Mouse (Mus musculus): Measurements from ENCODE around the gene Gm20388. TPM values are rescaled to one million over a fixed set of nuclear protein-coding genes. Genes with fewer than 3 reads are reported as not detected.

The Gm20388 gene
- polyA plus RNA-seq, 1 experiment from 2014 or later: 12.4 TPM

DNA sequence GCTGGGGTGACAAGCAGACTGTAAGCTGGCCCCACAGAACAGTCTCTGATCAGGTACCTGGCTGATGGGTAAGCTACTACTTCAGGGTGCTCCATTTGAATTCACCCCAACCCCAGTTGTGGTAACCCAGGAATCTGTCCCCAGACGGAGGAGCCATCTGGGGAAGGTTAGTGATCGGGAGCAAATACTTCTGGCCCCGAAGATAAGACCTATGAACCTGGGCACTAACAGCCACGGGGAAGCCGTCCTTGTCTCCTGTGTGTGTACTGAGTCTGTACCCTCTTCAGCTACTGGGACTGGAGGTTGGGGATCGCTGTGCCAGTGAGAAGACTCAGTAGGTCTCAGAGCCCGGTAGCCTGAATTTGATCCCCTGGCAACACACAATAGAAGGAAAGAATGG lies 491.1 kb downstream of the Gm20388 start:
- H3K4me2 ChIP-seq (ENCODE audit: low read length): no peak overlapping the region
- H3K36me3 ChIP-seq (ENCODE audit: control insufficient read depth, insufficient read depth, low read length): no peaks in the 10 kb centered on the region
- ATAC-seq: no peak
- H3K4me3 ChIP-seq (ENCODE audit: low read length): no peak overlapping the region
- H3K27ac ChIP-seq (ENCODE audit: low read depth, low read length): no peak overlapping the region
- peaks cover 32% of the 10 kb centered on the region for H3K4me1 ChIP-seq (ENCODE audit: control insufficient read depth, insufficient read depth, low read depth, low read length)
- no peak overlapping the region for H3K9ac ChIP-seq (ENCODE audit: low read depth, low read length)
- H3K9me3 ChIP-seq (ENCODE audit: control insufficient read depth, low read length): no peaks in the 10 kb centered on the region
- 87% methylated on average over 7 of the region's 7 CpGs for WGBS
- H3K27me3 ChIP-seq (replicated peaks; ENCODE audit: control insufficient read depth, insufficient read depth, low read length): no peaks in the 10 kb centered on the region

DNA sequence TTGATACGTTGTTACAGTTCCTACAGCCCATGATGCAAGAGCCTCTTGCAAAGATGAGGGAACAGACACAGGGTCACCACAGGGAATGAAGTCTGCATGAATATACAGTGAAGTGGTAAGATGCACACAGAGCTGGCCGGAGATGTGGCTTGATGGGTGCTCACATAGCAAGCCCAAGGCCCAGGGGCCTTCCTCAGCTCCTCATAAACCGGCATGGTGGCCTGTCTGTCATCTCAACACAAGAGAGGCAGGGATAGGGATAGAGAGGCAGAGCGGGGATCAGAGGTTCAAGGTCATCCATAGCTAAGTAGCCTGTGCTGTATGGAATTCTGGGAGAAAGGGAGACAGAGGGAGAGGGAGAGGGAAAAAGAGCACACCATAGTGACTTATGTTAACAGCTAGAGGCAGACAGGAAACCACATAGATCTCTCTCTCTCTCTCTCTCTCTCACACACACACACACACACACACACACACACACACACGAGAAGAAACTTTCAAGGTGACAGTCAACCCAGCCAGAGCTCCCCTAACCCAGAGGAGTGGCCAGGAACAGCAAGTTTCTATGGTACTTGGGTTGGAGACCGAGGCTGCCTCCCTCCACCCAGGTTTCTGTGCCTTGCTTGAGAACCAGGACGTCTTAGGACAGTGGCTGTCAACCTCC lies 493.1 kb downstream of the Gm20388 start:
- Histone ChIP-seq H3K4me2 (ENCODE audit: low read length) (no peak overlapping the region), H3K9ac (ENCODE audit: low read depth, low read length) (no peak overlapping the region), H3K4me3 (ENCODE audit: low read length) (no peak overlapping the region), H3K4me1 (ENCODE audit: control insufficient read depth, insufficient read depth, low read depth, low read length) (peaks cover 24% of the 10 kb centered on the region), H3K27ac (ENCODE audit: low read depth, low read length) (no peak overlapping the region), H3K36me3 (ENCODE audit: control insufficient read depth, insufficient read depth, low read length) (no peaks in the 10 kb centered on the region), H3K27me3 (replicated peaks; ENCODE audit: control insufficient read depth, insufficient read depth, low read length) (no peaks in the 10 kb centered on the region), H3K9me3 (ENCODE audit: control insufficient read depth, low read length) (no peaks in the 10 kb centered on the region)
- WGBS: 75% methylated on average over 7 of the region's 7 CpGs
- ATAC-seq: no peak

DNA sequence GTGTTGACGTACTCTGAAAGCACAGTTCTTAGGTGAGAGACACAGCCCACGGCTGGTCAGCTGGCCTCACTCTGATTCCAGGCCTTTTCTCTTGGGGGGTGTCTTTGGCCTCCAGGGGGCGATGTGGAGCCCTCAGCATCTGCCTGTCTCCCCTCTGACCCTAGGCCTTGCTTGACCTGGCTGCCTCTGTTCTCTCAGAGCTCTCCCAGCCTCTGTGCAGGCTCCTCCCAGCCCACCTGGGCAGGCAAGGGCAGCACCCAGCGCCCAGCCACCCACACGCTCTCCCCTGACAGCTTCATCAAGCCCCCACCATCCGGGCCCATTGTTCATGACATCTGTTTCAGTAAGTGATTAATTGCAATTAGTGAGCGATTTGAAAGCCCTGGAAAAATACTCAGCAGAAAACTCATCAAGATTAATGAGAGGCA lies 494.0 kb downstream of the Gm20388 start:
- Histone ChIP-seq H3K9ac (ENCODE audit: low read depth, low read length) (no peak overlapping the region), H3K4me2 (ENCODE audit: low read length) (no peak overlapping the region), H3K27ac (ENCODE audit: low read depth, low read length) (peak overlapping the region; percentile 39; the same call in 1 of the 2 replicates), H3K9me3 (ENCODE audit: control insufficient read depth, low read length) (no peaks in the 10 kb centered on the region), H3K36me3 (ENCODE audit: control insufficient read depth, insufficient read depth, low read length) (no peaks in the 10 kb centered on the region), H3K4me1 (ENCODE audit: control insufficient read depth, insufficient read depth, low read depth, low read length) (peaks cover 21% of the 10 kb centered on the region), H3K27me3 (replicated peaks; ENCODE audit: control insufficient read depth, insufficient read depth, low read length) (no peaks in the 10 kb centered on the region), H3K4me3 (ENCODE audit: low read length) (no peak overlapping the region)
- ATAC-seq: no peak
- 28% methylated on average over 7 of the region's 7 CpGs for WGBS

DNA sequence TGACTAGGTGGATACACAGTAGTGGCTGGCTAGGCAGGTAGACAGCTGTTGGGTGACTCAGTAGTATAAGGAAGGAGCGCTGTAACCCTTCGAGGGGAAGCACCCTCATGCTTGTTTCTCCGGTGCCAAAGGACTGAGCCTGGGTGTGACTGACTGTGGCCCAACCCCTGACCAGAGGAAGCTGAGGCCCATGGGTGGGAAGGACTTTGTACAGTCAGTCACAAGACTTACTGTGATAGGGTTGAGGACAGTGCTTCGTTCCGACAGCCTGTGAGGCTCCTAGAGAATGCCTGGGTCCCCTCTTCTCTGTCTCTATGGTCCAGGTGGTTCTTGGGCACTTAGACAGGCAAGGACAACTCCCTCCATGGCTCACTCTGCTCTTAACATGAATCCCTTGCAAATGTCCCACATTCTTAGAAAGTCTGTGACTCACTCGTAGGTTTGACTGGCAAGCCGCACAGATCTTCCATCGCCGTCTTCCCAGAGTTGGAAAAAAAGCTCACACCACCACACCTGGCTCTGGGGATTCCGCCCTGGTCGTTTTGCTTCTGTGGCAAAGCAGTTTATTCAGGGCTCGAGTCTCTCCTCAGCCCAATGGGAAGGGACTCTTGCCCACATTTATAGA lies 495.5 kb downstream of the Gm20388 start:
- H3K36me3 ChIP-seq (ENCODE audit: control insufficient read depth, insufficient read depth, low read length): no peaks in the 10 kb centered on the region
- no peaks in the 10 kb centered on the region for H3K9me3 ChIP-seq (ENCODE audit: control insufficient read depth, low read length)
- no peak for ATAC-seq
- H3K4me3 ChIP-seq (ENCODE audit: low read length): no peak overlapping the region
- no peak overlapping the region for H3K27ac ChIP-seq (ENCODE audit: low read depth, low read length)
- H3K9ac ChIP-seq (ENCODE audit: low read depth, low read length): no peak overlapping the region
- H3K4me1 ChIP-seq (ENCODE audit: control insufficient read depth, insufficient read depth, low read depth, low read length): peaks cover 24% of the 10 kb centered on the region
- WGBS: 94% methylated on average over 12 of the region's 12 CpGs
- no peak overlapping the region for H3K4me2 ChIP-seq (ENCODE audit: low read length)
- no peaks in the 10 kb centered on the region for H3K27me3 ChIP-seq (replicated peaks; ENCODE audit: control insufficient read depth, insufficient read depth, low read length)

DNA sequence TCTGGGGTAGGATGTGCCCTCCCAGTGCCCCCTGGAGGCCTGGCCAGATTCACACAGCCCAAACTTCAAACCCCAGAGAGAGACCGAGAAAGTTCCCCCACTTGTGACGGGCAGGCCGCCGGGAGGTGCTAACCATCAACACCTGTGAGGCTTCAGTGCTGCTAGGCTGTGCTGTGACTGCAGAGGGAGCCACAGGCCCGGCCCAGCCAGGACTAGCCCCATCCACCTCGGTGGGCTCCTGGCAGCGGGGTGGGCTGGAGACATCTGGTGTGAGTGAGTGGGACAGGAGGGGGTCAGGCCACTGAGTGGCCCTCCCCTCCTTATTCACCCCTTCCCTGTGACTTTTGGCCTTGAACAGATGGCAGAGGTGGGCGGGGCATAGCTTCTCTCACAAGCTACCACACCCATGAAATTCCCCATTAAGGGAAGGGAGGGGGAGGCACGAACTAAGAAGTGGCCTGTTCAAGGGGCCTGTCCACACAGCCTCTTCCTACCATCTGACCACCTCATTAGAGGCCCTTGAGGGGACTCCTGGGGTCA lies 497.1 kb downstream of the Gm20388 start:
- Histone ChIP-seq H3K36me3 (ENCODE audit: control insufficient read depth, insufficient read depth, low read length) (no peaks in the 10 kb centered on the region), H3K27ac (ENCODE audit: low read depth, low read length) (no peak overlapping the region; the same call in 1 of the 2 replicates), H3K4me1 (ENCODE audit: control insufficient read depth, insufficient read depth, low read depth, low read length) (peaks cover 41% of the 10 kb centered on the region), H3K4me3 (ENCODE audit: low read length) (no peak overlapping the region), H3K9ac (ENCODE audit: low read depth, low read length) (no peak overlapping the region), H3K27me3 (replicated peaks; ENCODE audit: control insufficient read depth, insufficient read depth, low read length) (no peaks in the 10 kb centered on the region), H3K9me3 (ENCODE audit: control insufficient read depth, low read length) (no peaks in the 10 kb centered on the region), H3K4me2 (ENCODE audit: low read length) (no peak overlapping the region)
- 9% methylated on average over 9 of the region's 9 CpGs for WGBS
- ATAC-seq: peak; percentile 41; the same call in 1 of the 2 replicates

DNA sequence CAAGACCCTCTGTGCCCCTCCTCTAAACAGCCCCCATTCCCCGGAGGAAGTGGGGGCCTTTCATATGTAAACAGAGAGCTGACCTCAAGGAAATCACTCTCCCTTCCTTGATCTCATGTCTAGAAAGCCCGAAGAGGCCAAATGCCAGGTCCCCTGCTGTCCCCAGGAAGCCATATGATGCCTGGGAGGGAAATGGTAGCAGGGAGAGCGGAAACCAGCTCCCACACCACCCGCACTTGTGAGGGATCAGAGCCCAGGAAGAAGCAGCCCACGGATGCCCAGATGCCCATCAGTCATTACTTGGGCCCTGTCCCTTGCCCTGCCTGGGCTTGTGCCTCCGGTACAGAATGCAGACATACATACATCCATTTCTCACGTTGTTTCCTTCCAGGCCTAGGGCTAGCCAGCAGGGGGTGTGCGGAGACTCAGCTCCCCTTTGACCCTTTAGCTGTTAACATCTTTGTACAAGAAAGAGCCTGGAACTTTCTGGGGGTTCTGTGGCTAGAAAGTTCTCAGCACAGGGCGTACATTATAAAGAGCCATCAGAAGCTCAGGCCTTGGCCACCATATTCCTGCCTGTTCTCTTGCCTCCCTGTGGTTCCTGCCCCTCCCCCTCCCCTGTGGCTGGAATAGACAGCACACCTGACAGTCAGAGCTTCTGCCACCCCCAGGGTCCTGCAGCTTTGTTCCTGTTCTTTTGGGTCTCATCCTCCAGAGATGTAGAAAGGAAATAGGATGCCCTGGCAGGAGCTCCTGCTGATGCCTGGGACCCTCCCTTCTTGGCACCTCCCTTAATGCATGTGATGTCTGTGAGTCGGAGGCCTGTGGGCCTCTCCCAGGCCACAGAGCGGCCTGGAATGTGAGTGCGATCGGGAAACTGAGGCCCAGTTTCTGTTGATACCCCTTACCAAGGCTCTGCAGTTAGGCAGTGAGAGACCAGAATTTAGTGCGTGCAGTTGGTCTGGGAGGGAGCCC lies 497.9 kb downstream of the Gm20388 start:
- Histone ChIP-seq H3K36me3 (ENCODE audit: control insufficient read depth, insufficient read depth, low read length) (no peaks in the 10 kb centered on the region), H3K4me1 (ENCODE audit: control insufficient read depth, insufficient read depth, low read depth, low read length) (peaks cover 48% of the 10 kb centered on the region), H3K27ac (ENCODE audit: low read depth, low read length) (peak overlapping the region; percentile 53), H3K9me3 (ENCODE audit: control insufficient read depth, low read length) (no peaks in the 10 kb centered on the region), H3K4me2 (ENCODE audit: low read length) (no peak overlapping the region; the same call in 1 of the 2 replicates), H3K4me3 (ENCODE audit: low read length) (no peak overlapping the region), H3K9ac (ENCODE audit: low read depth, low read length) (no peak overlapping the region), H3K27me3 (replicated peaks; ENCODE audit: control insufficient read depth, insufficient read depth, low read length) (no peaks in the 10 kb centered on the region)
- ATAC-seq: no peak
- WGBS: 31% methylated on average over 14 of the region's 14 CpGs

DNA sequence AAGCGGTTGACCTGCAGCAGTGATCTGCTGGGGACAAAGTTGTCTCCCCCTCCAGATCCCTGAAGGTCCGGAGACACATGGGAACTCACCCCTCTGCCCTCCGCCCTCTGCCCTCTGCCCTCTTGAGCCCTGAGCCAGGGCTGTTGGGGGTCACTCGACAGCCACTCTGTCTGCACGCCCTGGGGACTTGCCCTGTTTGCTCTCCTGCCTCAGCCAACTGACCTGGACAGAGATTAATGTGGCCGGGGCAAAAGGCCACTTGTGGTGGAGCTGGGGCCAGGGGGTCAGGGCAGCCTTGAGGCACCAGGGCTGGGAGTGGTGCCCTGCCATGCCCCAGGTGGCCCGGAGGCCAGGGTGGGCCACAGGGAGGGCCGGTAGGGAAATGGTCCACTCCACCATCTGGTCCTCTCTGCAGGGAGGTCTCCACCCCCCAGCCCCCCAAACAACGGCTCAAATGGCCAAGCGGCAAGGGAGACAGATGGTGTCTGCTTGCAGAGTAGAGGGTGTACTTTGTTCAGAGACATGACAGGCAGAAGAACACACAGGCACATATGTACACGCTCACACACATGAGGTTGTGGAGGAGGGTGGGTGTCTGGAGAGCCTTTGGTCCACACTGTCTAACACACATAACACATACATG lies 498.9 kb downstream of the Gm20388 start:
- H3K36me3 ChIP-seq (ENCODE audit: control insufficient read depth, insufficient read depth, low read length): no peaks in the 10 kb centered on the region
- no peaks in the 10 kb centered on the region for H3K9me3 ChIP-seq (ENCODE audit: control insufficient read depth, low read length)
- 39% methylated on average over 11 of the region's 11 CpGs for WGBS
- 0 out of 2 replicates have a peak overlapping the region, but pooled peaks have one; percentile 9 for H3K27ac ChIP-seq (ENCODE audit: low read depth, low read length)
- no peak overlapping the region for H3K4me3 ChIP-seq (ENCODE audit: low read length)
- H3K27me3 ChIP-seq (replicated peaks; ENCODE audit: control insufficient read depth, insufficient read depth, low read length): no peaks in the 10 kb centered on the region
- ATAC-seq: no peak
- peaks cover 53% of the 10 kb centered on the region for H3K4me1 ChIP-seq (ENCODE audit: control insufficient read depth, insufficient read depth, low read depth, low read length)
- H3K4me2 ChIP-seq (ENCODE audit: low read length): no peak overlapping the region
- no peak overlapping the region for H3K9ac ChIP-seq (ENCODE audit: low read depth, low read length)

DNA sequence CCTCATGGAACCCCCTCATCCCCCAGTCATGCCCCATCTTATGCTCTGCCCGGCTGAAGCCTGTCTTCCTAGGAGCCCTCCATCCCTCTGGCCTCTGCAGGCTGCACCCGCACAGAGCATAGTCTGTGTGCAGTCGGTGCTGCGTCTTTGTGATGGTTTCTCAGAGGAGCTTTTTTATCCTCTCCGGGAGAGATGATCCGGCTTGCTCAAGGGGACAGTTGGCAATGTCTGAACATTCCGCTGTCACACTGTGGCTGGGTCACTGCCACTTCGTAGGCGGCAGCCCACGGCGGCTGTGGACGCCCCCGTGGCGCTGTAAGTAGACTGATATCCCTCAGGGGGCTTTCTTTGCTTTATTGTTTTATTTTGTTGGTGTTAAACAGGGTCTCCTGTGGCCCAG lies 500.4 kb downstream of the Gm20388 start:
- Histone ChIP-seq H3K4me1 (ENCODE audit: control insufficient read depth, insufficient read depth, low read depth, low read length) (peaks cover 61% of the 10 kb centered on the region), H3K4me3 (ENCODE audit: low read length) (no peak overlapping the region), H3K36me3 (ENCODE audit: control insufficient read depth, insufficient read depth, low read length) (no peaks in the 10 kb centered on the region), H3K9me3 (ENCODE audit: control insufficient read depth, low read length) (no peaks in the 10 kb centered on the region), H3K27ac (ENCODE audit: low read depth, low read length) (no peak overlapping the region), H3K9ac (ENCODE audit: low read depth, low read length) (no peak overlapping the region), H3K27me3 (replicated peaks; ENCODE audit: control insufficient read depth, insufficient read depth, low read length) (no peaks in the 10 kb centered on the region), H3K4me2 (ENCODE audit: low read length) (no peak overlapping the region)
- 21% methylated on average over 14 of the region's 14 CpGs for WGBS
- no peak for ATAC-seq
